Mouse (Mus musculus) gastrocnemius, adult 8-10 months (tissue): Measurements from ENCODE around the gene Vmn1r218. TPM values are rescaled to one million over a fixed set of nuclear protein-coding genes. Genes with fewer than 3 reads are reported as not detected.
"Not testable (repeated sequence)": the region's sequence is repeated elsewhere in the genome, so short reads cannot be mapped to it uniquely, and the experiment has no call there.

Experiments used
- DNase-seq, 2 experiments: peaks; one replicate each; pipeline ENCODE4 v3.0.0; 2022; ENCODE audit warnings: low spot score in 2 of 2
- total RNA-seq, 4 experiments: library from RNA; stranded (reverse); gene quantifications; 2 replicates each; pipeline ENCODE4 v1.2.4; 2022

Gene Vmn1r218
- not detected for total RNA-seq

DNA sequence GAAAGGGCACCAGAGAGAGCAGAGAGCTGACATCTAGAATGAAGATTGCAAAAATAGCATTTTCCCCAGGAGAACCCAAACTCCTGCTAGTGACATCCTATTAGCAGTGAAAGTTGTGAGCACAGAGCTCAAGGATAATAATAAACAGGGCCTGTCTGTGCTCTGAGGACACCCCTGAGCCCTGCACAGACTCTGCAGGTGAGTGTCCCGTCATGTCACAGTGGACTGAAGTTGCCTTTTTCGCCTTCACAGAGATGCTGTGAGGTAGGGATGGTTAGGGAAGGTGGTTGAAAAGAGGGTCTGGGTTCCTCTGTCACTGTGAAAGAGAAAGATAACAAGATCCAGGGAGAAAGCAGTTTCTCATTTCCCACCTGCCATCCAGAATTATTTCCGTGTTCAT is at the start of gene Vmn1r218:
Gene Vmn1r218, plus strand, starts transcription at position 57 of the 400 bp plus-strand sequence.
- no peak for DNase-seq

DNA sequence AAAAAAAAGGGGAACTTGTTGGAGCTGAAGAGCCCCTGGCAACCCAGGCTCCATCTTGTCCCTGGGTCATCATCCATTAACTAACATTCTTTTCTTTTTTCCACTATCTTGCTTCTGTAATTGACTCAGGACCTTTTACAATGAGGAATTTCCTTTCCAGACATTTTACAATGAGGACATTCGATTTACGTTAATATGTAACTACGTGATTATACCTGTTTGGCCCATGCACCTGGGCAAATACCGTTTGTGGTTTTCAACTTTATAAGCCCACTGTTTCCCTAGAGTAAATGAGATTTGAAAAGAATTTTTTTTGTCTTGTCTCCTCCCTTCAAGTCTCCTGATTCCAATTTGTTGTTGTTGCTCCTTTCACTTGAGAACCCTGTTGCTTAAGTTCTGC is 38.6 kb upstream of the Vmn1r218 start:
- DNase-seq: no peak

DNA sequence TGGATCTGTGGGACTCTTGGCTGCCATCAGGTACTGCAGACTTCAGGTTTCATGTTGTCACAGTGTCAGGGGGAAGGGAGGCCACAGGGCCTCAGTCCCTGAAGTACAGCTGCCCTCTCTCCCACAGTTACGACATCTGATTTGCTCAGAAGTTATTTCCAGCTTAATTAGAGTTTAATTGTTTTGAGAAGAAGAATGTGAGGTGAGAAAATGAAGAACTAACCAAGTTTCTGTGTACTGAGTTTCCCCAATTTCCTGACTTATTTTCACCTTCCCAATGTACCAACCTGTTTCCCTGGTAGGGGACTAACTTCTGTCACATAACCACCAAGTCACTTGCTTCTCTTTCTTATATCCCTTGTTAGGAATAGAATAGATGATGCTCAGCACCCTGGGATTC is 14.8 kb upstream of the Vmn1r218 start, which contains the start of gene Vmn1r217:
Gene Vmn1r217, minus strand, starts transcription at position 101 of the 400 bp plus-strand sequence.
- not testable (repeated sequence) for DNase-seq

DNA sequence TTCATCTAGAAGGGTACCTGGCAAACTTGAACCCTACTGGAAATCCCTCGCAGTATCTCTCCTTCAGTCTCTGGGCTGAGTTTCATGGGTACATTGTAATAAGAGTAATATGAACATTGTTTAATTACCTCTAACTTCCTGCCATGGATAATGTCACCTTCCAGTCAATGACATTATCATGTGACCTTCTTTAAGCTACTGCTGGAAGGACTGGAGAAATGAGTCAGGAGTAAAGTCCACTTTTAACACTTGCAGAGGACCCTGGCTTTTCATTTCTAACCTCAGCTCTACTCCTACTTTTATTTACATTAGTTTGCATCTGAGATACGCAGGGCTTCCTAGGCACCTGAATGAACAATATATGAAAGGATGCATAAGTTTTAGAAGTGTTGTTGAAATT is 12.3 kb upstream of the Vmn1r218 start:
- no peak for DNase-seq

DNA sequence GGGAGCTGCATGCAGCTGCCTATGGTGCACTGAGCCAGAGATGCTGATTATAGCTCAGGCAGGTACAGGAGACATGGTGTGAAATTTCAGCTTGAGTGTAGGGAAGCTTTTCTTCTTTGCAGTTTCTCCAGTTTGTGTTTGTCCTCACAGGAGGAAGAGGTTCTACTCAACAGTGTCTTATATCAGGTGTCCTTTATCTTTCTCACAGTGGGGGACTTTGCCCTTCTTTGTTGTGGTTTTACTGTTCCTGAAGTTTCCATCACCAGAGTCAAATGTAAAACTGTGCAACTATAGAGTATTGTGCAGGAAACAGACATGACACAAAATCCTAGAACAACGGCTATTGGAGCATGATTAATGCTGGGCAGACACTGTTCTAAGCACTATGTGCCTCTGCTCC is 546 bp downstream of the Vmn1r218 start:
- DNase-seq: no peak

DNA sequence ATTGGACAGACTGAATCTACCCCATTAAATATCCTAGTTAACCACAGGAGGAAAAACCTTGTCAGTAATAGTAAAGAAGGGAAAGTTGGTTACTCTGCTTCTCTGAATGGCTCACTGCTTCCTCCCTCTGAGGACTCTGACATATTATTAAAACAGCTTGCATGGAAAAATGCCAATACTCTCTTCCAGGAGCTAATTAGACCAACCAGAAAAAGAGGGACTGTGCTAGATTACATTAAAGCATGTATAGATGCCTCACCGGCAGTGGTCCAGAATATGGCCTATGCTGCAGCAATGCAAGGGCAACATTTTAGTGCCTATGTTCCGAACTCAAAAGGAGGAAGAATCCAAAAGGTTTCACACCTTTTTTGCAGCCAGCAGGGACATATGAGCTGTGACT is 5.9 kb downstream of the Vmn1r218 start:
- no peak for DNase-seq

DNA sequence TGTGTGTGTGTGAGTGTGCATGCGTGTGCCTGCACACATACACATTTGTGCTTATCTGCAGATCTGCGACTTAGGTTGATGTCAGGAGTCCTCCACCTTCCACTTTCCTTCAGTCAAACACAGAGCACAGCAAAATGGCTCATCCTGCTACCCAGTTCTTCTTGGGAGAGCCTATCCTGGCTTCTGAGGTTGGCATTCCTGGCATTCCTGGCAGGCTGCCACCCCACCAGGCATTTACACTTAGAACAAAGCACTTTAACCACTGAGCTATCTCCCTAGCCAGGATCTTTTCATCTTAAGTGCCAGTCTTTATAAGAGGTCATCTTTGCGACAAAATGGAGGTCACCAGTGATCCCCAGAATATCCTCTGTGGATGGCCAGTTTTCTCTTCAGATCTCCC is 24.9 kb downstream of the Vmn1r218 start:
- no peak for DNase-seq

DNA sequence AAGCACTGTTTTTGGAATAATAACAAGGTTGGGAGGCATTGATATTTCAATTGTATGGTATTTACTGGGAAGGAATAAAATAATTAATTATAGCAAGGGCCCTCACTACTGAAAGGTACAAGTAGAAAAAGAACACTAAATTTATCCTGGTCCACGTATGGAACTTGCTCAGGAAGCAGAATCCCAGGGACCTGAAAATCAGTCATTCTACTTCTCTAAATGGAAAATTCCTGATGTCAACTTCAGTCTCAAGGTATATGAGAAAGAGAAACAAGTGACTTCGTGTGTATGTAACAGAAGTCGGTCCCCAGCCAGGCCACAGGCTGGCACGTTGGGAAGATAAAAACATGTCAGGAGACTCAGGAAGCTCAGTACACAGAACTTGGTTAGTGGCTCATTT is 26.1 kb downstream of the Vmn1r218 start, which contains the start of gene Vmn1r219:
Gene Vmn1r219, plus strand, starts transcription at position 301 of the 400 bp plus-strand sequence.
- DNase-seq: no peak

DNA sequence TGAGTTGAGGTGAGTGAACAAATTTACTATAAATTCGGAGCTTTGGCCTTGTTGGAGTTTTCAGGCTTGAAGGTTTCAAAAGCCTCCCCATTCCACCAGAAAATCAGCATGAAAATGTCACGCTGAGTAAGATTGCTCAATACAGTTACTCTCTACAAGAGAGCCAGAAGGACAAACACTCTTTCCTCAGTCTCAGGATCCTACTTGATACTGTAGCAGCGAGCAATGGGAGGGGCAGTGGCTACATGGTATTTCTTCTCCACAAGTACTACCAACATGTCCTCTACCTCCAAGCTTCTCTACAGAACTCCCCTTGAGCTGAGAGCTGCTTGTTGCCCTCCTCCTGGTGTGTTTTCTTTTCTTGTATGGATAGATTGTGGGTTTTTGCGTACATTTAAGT is 33.5 kb downstream of the Vmn1r218 start:
- DNase-seq: not testable (repeated sequence)

DNA sequence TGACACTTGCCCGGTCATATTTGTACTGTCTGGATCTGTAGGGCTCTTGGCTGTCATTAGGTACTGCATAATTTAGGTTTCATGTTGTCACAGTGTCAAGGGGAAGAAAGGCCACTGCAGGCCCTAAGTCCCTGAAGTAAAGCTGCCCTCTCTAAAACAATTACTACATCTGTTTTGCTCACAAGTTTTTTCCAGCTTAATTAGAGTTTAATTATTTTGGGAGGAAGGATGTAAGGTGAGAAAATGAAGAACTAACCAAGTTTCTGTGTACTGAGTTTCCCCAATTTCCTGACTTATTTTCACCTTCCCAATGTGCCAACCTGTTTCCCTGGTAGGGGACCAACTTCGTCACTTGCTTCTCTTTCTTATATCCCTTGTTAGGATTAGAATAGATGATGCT is 54.9 kb downstream of the Vmn1r218 start, which contains the start of gene Vmn1r220:
Gene Vmn1r220, minus strand, starts transcription at position 101 of the 400 bp plus-strand sequence.
- no peak for DNase-seq

Other genes starting within 250 kb of the Vmn1r218 start
- not detected for gene Vmn1r212, start 248.9 kb upstream of the Vmn1r218 start, total RNA-seq
- not detected for gene Vmn1r213, start 125.5 kb upstream of the Vmn1r218 start, total RNA-seq
- not detected for gene Vmn1r214, start 102.7 kb upstream of the Vmn1r218 start, total RNA-seq
- gene Vmn1r215, start 65.1 kb upstream of the Vmn1r218 start, total RNA-seq: not detected
- gene Vmn1r217, start 14.9 kb upstream of the Vmn1r218 start, total RNA-seq: not detected
- gene Vmn1r219, start 26.2 kb downstream of the Vmn1r218 start, total RNA-seq: not detected
- not detected for gene Vmn1r220, start 54.8 kb downstream of the Vmn1r218 start, total RNA-seq
- not detected for gene Vmn1r221, start 81.0 kb downstream of the Vmn1r218 start, total RNA-seq
- not detected for gene Vmn1r222, start 102.8 kb downstream of the Vmn1r218 start, total RNA-seq
- gene Vmn1r223, start 114.0 kb downstream of the Vmn1r218 start, total RNA-seq: not detected
- gene Zfp322a, start 236.1 kb downstream of the Vmn1r218 start, total RNA-seq: 10 to 100 TPM in 1 of 4 experiments, 1 to 10 TPM in 3; 7.2 to 11.7 (median 8.3) TPM